Mouse (Mus musculus) limb, embryonic 10.5 days (tissue): ENCODE measurements around the gene Prkaa1. TPM values are rescaled to one million over a fixed set of nuclear protein-coding genes. Genes with fewer than 3 reads are reported as not detected.

Experiments
- DNase-seq: peaks from one replicate; pipeline ENCODE4 v3.0.0-alpha.2; 2017; ENCODE audit warnings: low spot score
- H3K27ac ChIP-seq: fragments of 300-500 bp; sonication (generic); 2 replicates; pipeline ENCODE4 v1.5.1; 2016; ENCODE audit warnings: mild to moderate bottlenecking
- H3K27me3 ChIP-seq: fragments of 300-500 bp; sonication (generic); 2 replicates; pipeline ENCODE4 v1.6.1; 2016; ENCODE audit warnings: low read depth, mild to moderate bottlenecking; ENCODE audit not compliant: poor library complexity, severe bottlenecking
- H3K36me3 ChIP-seq: fragments of 300-500 bp; sonication (generic); 2 replicates; pipeline ENCODE4 v1.6.1; 2016; ENCODE audit warnings: mild to moderate bottlenecking, moderate library complexity
- H3K4me1 ChIP-seq: fragments of 300-500 bp; sonication (generic); 2 replicates; pipeline ENCODE4 v1.6.1; 2016
- H3K4me3 ChIP-seq: fragments of 300-500 bp; sonication (generic); 2 replicates; pipeline ENCODE4 v1.5.1; 2016; ENCODE audit warnings: mild to moderate bottlenecking, moderate library complexity
- H3K9me3 ChIP-seq: fragments of 300-500 bp; sonication (generic); replicated peaks from 2 replicates; pipeline ENCODE4 v1.6.1; 2016; ENCODE audit warnings: mild to moderate bottlenecking
- WGBS: fragments of 180-500 bp; shearing (Covaris S2); methylation state at CpG from one replicate; pipeline ENCODE4 v1.1.7; 2016; 5-methylcytosine and 5-hydroxymethylcytosine counted together
- polyA plus RNA-seq: library from polyadenylated mRNA; unstranded; fragments of >200 nt; fragmentation: Nextera tagmentation; extraction: Ambion mirVana; gene quantifications from 2 replicates; pipeline ENCODE4 v1.2.1, GENCODE M21; 2016

The Prkaa1 gene
- 15.0 and 16.2 TPM in 2 replicates for polyA plus RNA-seq

DNA sequence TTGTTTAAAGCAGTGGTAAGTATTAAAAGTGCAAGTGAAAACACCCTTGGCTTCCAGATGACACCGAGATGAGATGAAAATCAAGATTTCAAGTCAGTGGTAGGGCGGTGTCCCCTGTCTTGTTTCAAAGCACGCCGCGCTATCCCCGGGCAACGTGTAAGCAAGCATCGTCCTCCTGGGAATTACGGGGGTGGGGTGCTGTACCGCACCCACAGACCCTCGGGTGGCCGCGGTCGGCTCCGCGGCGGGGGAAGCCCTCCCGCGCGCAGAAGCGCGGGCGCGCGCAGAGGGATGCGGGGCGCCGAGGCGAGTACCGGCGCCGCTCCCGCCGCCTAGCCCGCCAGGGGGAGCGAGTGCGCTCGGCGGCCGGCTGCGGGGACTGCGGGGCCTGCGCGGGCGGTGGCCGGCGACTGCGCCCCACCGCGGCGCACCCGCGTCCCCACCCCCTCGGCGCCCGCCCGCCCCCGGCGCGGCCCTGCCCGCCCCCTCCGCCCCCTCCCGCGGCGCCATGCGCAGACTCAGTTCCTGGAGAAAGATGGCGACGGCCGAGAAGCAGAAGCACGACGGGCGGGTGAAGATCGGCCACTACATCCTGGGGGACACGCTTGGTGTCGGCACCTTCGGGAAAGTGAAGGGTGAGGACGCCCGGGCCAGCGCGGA lies at the start of gene Prkaa1:
Gene Prkaa1 (plus strand): TSS at position 501 of the 660 bp plus-strand sequence.
- 5% methylated on average over 76 of the region's 80 CpGs for WGBS
- no peak for DNase-seq
- H3K4me1 ChIP-seq, result peaks cover 15% of the 10 kb centered on the region

DNA sequence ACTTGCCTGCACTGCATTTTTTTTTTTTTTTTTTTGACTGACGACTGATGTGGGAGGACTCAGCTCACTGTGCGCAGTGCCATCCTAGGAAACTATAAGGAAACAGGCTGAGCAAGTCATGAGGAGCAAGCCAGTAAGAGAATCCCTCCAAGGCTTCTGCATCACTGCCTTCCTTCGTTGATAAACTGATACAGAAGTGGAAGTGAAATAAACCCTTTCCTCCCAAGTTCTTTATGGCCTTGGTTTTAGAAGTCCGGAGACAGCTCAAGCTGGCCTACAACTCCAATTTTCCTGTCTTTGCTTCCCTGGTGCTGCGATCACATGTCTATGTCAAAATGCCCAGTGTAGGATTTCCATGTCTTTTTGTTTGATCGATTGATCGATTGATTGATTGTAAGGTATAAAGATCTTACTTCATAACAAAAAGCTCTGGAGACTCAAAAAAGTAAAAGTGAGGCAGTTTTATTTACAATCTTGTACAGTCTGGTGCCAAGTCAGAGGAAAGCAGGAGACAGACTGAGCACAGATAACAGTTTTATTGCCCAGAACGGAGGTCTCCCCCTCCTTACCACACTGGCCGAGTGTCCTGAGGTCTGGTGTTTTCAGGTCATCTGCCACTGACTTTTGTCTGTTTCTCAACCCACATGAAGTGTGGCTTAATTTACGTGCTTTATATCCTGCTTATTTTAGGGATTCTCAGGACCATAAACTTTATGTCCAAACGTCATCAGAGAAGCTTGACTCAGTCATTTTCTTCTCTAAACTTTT lies 47.9 kb upstream of the Prkaa1 start:
- WGBS, result 81% methylated on average over 11 of the region's 11 CpGs
- DNase-seq, result no peak
- H3K27me3 ChIP-seq, result no peaks in the 10 kb centered on the region

More for the DNA sequence above, at the start of gene Prkaa1:
- no peaks in the 10 kb centered on the region for H3K36me3 ChIP-seq
- H3K27me3 ChIP-seq, result no peaks in the 10 kb centered on the region
- peak within 1 kb of the TSS; percentile 91 for H3K4me3 ChIP-seq
- H3K27ac ChIP-seq, result peak within 1 kb of the TSS; percentile 96
- no peaks in the 10 kb centered on the region for H3K9me3 ChIP-seq

DNA sequence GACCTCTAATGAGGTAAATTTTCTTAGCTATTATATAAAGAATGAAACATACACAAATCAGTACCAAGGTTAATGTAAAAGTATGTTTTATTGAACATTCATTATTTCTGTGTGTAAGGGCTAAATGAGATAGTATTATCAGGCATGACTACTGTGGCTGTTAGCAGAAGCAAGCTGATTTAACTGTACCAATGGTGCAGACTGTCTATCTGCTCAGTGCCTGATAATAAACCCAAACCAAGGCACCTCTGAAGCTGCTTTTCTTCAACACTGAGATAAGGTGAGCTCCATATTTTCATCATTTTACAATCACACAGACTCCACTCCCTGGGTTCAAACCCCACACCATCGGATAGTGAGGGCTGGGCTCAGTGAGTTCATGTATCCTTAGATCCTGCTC lies 46.3 kb upstream of the Prkaa1 start:
- DNase-seq, result no peak
- Histone ChIP-seq H3K27ac (no peak overlapping the region), H3K36me3 (no peaks in the 10 kb centered on the region), H3K9me3 (no peaks in the 10 kb centered on the region), H3K27me3 (no peaks in the 10 kb centered on the region), H3K4me3 (no peak overlapping the region), H3K4me1 (no peaks in the 10 kb centered on the region)
- WGBS, result 88% methylated on average over 1 of the region's 1 CpGs

More for the DNA sequence above, 47.9 kb upstream of the Prkaa1 start:
- Histone ChIP-seq H3K36me3 (no peaks in the 10 kb centered on the region), H3K9me3 (no peaks in the 10 kb centered on the region), H3K27ac (no peak overlapping the region), H3K4me3 (no peak overlapping the region), H3K4me1 (no peaks in the 10 kb centered on the region)

DNA sequence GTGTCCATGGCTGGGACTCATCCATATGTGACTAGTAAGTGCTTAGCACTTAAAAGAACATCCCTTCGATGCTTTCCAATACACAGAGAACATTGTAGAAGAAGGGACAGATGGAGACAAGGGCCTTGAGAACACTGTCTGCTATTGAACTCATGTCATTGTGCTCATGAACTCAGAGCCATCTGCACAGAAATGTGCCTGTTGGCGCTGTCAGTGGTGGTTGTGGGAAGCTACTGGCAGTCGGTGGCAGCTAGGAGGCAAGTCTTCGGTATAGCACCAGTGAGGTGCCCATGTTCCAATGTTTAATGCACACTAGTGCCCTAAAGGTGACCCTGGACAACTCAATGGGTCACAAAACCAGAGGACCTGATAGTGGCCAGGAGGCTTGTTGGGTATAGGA lies 41.3 kb upstream of the Prkaa1 start:
- no peaks in the 10 kb centered on the region for H3K36me3 ChIP-seq
- WGBS, result 90% methylated on average over 4 of the region's 4 CpGs
- no peaks in the 10 kb centered on the region for H3K4me1 ChIP-seq
- no peaks in the 10 kb centered on the region for H3K9me3 ChIP-seq
- H3K27me3 ChIP-seq, result no peaks in the 10 kb centered on the region
- DNase-seq, result no peak
- no peak overlapping the region for H3K4me3 ChIP-seq
- H3K27ac ChIP-seq, result no peak overlapping the region

DNA sequence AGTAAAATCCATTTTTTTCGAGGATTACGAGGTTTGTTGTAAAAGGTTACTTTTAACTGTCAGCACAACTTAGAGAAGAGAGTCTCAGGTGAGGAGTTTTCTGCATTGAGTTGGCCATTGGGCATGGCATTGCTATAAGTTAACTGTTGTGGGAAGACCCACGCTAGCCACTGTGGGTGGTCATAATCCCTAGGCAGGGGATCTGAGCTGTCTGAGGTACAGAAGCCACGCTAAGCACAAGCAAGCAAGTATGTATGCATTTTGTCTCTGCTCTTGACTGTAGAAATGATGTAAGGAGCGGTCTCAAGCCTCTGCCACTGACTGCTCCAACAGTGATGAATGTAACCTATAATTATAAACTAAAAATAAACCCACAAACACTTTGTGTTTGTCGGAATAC lies 37.8 kb upstream of the Prkaa1 start:
- no peak overlapping the region for H3K27ac ChIP-seq
- H3K4me3 ChIP-seq, result no peak overlapping the region
- WGBS, result 84% methylated on average over 6 of the region's 6 CpGs
- H3K9me3 ChIP-seq, result no peaks in the 10 kb centered on the region
- H3K27me3 ChIP-seq, result no peaks in the 10 kb centered on the region
- no peak for DNase-seq
- no peaks in the 10 kb centered on the region for H3K36me3 ChIP-seq
- H3K4me1 ChIP-seq, result no peaks in the 10 kb centered on the region

DNA sequence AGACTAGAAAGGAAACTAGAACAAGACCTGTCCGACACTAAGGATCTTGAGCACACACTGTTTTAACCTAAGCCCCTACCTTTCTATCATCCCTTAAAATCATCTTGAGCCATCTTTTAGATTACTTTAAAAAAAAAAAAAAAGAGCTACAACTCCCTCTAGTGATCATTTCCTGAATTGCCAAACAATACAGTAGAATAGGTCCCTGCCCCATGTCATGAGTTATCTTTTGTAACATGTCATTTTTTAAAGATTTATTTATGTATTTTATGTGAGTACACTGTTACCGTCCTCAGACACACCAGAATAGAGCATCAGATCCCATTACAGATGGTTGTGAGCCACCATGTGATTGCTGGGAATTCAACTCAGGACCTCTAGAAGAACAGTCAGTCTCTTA lies 37.4 kb upstream of the Prkaa1 start:
- H3K27me3 ChIP-seq, result no peaks in the 10 kb centered on the region
- H3K36me3 ChIP-seq, result no peaks in the 10 kb centered on the region
- H3K4me3 ChIP-seq, result no peak overlapping the region
- H3K4me1 ChIP-seq, result no peaks in the 10 kb centered on the region
- DNase-seq, result no peak
- H3K9me3 ChIP-seq, result no peaks in the 10 kb centered on the region
- no peak overlapping the region for H3K27ac ChIP-seq
- 54% methylated on average over 2 of the region's 2 CpGs for WGBS

DNA sequence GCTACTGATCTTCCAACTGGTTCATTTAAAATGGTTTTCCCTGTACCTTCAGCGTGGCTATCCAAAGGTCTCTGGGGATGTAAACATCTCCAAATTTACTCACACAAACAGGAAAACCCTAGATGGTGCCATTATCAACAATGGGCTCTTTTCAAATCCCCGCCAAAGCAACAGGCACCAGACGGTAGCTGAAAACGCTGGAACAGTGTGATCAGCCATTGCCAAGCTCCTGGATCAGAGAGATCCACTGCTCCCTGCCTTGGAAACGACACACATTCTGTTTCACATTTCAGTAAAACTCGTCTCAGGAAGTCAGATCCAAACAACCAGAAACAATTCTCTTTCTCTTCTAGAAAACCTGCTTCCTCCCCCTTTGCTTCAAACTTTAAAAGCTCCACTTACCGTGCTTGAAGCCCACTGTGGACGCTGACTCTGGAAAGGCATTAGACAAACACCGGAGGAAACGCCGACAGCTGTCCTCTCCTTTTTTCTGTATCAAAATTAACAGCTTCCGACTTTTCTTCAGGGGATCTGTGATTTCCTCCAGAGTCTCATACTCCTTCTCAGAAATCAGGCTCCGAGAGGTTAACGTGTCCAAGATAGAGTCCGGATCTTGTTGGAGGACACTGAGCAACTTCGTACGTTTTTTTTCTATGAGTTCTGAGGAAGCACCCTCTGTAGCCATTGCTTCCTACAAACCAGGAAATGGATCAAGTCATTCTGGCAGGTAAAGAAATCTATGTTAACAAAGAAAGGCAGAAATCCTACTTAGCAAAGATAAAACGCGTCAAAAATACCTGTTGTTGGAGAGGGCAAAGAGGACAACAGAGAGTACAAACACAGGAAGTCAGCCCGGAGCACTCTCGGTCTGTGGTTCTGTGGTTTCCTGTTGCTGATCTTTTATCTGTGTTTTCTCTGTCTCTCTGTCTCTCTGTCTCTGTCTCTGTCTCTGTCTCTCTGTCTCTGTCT lies 35.7 kb upstream of the Prkaa1 start, which contains the start of gene Card6:
Gene Card6 (minus strand): TSS at position 854 of the 969 bp plus-strand sequence.
- no peak within 1 kb of the TSS for H3K27ac ChIP-seq
- no peak for DNase-seq

DNA sequence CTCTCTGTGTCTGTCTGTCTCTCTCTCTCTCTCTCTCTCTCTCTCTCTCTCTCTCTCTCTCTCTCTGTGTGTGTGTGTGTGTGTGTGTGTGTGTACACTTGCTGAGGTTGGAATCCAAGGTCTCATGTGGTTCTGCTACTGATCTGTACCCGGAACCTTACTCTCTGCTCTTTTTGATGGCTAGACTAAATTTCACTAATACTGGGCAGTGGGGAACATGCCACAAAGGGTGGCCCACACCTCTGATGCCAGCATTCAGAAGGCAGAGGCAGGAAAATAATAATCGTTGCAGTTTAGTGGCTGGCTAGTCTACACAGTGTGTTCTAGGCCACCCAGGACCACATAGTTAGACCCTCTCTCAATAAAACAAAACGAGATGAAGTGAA lies 35.0 kb upstream of the Prkaa1 start:
- Histone ChIP-seq H3K36me3 (no peaks in the 10 kb centered on the region), H3K27me3 (no peaks in the 10 kb centered on the region), H3K4me1 (no peaks in the 10 kb centered on the region), H3K4me3 (no peak overlapping the region), H3K9me3 (no peaks in the 10 kb centered on the region), H3K27ac (no peak overlapping the region)
- DNase-seq, result no peak
- WGBS, result 83% methylated on average over 3 of the region's 3 CpGs

More for the DNA sequence above, 35.7 kb upstream of the Prkaa1 start, which contains the start of gene Card6:
- WGBS, result 71% methylated on average over 21 of the region's 21 CpGs
- H3K27me3 ChIP-seq, result no peaks in the 10 kb centered on the region
- no peaks in the 10 kb centered on the region for H3K4me1 ChIP-seq
- H3K36me3 ChIP-seq, result no peaks in the 10 kb centered on the region
- H3K4me3 ChIP-seq, result peak within 1 kb of the TSS; percentile 7; the same call in 1 of the 2 replicates
- H3K9me3 ChIP-seq, result no peaks in the 10 kb centered on the region

DNA sequence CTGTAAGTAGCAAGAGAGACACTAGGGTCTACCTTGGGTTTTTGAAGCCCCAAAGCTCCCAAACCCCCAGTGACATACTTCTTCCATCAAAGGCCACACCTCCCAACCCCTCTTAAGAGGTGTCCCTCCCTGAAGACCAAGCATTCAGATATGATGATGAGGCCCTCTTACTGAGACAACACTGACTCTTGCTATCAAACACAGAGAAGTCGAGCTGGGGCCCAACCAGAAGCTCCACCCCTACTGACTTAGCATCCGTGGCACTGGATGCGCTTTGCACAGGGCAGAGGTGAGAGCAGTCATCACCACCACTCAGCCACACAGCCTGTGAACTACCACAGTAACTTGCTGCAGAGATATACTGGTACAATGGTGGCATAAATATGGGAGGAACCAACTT lies 31.0 kb upstream of the Prkaa1 start:
- WGBS, result 84% methylated on average over 3 of the region's 3 CpGs
- no peak overlapping the region for H3K4me3 ChIP-seq
- H3K4me1 ChIP-seq, result peaks cover 8% of the 10 kb centered on the region
- DNase-seq, result no peak
- no peaks in the 10 kb centered on the region for H3K27me3 ChIP-seq
- H3K9me3 ChIP-seq, result no peaks in the 10 kb centered on the region
- H3K27ac ChIP-seq, result no peak overlapping the region
- H3K36me3 ChIP-seq, result peaks cover 6% of the 10 kb centered on the region

DNA sequence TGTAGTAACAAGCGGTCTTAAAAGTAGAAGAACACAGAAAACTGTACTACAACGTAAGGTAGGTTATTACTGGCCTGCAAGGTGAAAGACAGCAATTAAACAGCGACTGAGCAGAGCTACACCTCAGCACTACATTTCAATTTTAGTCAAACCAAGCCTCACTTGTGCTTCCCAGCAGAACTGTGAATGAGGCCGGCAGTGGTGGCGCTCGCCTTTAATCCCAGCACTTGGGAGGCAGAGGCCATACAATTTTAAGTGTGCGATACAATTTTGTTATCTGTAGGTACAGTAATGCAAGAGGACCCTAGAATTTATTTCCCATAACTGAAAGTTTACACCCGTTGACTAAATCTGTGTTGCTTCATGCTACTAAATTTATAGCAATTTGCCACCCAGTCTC lies 28.5 kb upstream of the Prkaa1 start:
- 67% methylated on average over 8 of the region's 8 CpGs for WGBS
- H3K9me3 ChIP-seq, result no peaks in the 10 kb centered on the region
- peak overlapping the region; percentile 88 for H3K4me3 ChIP-seq
- peaks cover 31% of the 10 kb centered on the region for H3K36me3 ChIP-seq
- H3K27me3 ChIP-seq, result no peaks in the 10 kb centered on the region
- peak overlapping the region; percentile 95 for H3K27ac ChIP-seq
- H3K4me1 ChIP-seq, result peaks cover 13% of the 10 kb centered on the region
- no peak for DNase-seq

DNA sequence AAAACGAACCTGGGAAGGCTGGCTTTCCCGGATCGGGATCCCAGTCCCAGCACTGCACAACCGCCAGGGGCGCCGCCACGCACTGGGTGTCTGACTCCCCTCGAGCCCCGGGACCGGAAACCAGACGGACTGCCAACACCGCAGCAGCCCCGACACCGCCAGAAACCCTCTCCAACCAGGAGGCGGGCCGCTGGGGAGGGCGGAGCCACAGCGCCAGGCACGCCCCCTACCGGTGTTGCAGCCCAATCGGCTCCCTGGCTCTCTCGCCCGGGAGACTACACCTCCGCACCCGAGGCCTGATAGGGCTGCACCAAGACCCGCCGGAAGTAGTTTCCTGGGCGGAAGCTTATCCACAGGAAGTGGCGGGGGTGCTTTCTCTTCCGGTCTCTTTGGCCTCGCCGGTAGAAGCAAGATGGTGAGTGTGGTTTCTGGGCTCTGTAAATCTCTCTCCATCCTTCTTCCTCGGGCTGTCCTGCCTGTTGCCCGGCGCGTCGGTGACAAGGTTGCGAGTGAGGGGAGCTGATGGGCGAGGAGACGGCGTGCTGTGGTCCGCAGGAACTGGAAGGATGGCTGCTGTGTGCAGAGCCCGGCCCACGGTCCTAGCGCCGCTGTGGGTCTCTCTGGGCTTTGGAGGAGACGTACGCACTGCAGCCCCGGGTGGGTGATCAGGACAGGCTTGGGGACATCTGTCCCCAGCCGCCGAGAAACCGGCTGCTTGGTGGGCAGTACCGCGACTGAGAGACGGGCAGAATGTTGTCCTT lies 27.2 kb upstream of the Prkaa1 start, which contains the start of gene Rpl37:
Gene Rpl37 (plus strand): TSS at position 376 of the 761 bp plus-strand sequence.
- peak; percentile 99 for DNase-seq
- H3K4me3 ChIP-seq, result peak within 1 kb of the TSS; percentile 88
- H3K9me3 ChIP-seq, result no peaks in the 10 kb centered on the region
- peaks cover 44% of the 10 kb centered on the region for H3K36me3 ChIP-seq
- peak within 1 kb of the TSS; percentile 95 for H3K27ac ChIP-seq
- peaks cover 13% of the 10 kb centered on the region for H3K4me1 ChIP-seq
- H3K27me3 ChIP-seq, result no peaks in the 10 kb centered on the region
- WGBS, result under 1% methylated on average over 55 of the region's 55 CpGs
